Mouse (Mus musculus) forebrain, embryonic 16.5 days (tissue): Measurements from ENCODE around the gene Zswim4. TPM values are rescaled to one million over a fixed set of nuclear protein-coding genes. Genes with fewer than 3 reads are reported as not detected.

ENCODE experiments used
- ATAC-seq: fragments of 200-750 bp; cut with Nextera tagmentation; 2 replicates; pipeline ENCODE4 v1.8.0; 2017; ENCODE audit warnings: mild to moderate bottlenecking, moderate library complexity
- H3K27ac ChIP-seq: fragments of 300-500 bp; sonication (generic); 2 replicates; pipeline ENCODE4 v1.5.1; 2014; ENCODE audit warnings: low read length, control low read depth
- H3K27me3 ChIP-seq: fragments of 300-500 bp; sonication (generic); replicated peaks from 2 replicates; pipeline ENCODE4 v1.6.1; 2014; ENCODE audit warnings: low read length; ENCODE audit not compliant: control insufficient read depth, insufficient read depth
- H3K36me3 ChIP-seq: fragments of 300-500 bp; sonication (generic); 2 replicates; pipeline ENCODE4 v1.6.1; 2014; ENCODE audit not compliant: control insufficient read depth, insufficient read depth
- H3K4me1 ChIP-seq: fragments of 300-500 bp; sonication (generic); replicated peaks from 2 replicates; pipeline ENCODE4 v1.6.1; 2014; ENCODE audit warnings: low read length; ENCODE audit not compliant: control insufficient read depth, insufficient read depth
- H3K4me2 ChIP-seq: fragments of 300-500 bp; sonication (generic); 2 replicates; pipeline ENCODE4 v1.6.1; 2014; ENCODE audit warnings: mild to moderate bottlenecking, low read length, control low read depth
- H3K4me3 ChIP-seq: fragments of 300-500 bp; sonication (generic); replicated peaks from 2 replicates; pipeline ENCODE4 v1.5.1; 2014; ENCODE audit warnings: mild to moderate bottlenecking, low read length, control low read depth
- H3K9ac ChIP-seq: fragments of 300-500 bp; sonication (generic); replicated peaks from 2 replicates; pipeline ENCODE4 v1.6.1; 2014; ENCODE audit warnings: low read depth, low read length, control low read depth
- H3K9me3 ChIP-seq: fragments of 300-500 bp; sonication (generic); 2 replicates; pipeline ENCODE4 v1.6.1; 2016; ENCODE audit warnings: low read length; ENCODE audit not compliant: control insufficient read depth
- WGBS: fragments of 180-500 bp; shearing (Covaris S2); extraction: QIAGEN DNeasy Blood & Tissue Kit; methylation state at CpG from one replicate; pipeline ENCODE4 v1.1.7; 2014; 5-methylcytosine and 5-hydroxymethylcytosine counted together
- polyA plus RNA-seq: library from polyadenylated mRNA; unstranded; fragments of >200 nt; fragmentation: Nextera tagmentation; extraction: Ambion mirVana; gene quantifications from 2 replicates; pipeline ENCODE4 v1.2.1, GENCODE M21; 2015

Gene Zswim4
- polyA plus RNA-seq, 1 experiment from 2014 or later: 40.1 TPM

GRCm38 (mm10) chr8:84211881-84212563, 24.8 kb downstream of the Zswim4 start:
- no peak overlapping the region for H3K4me3 ChIP-seq

GRCm38 (mm10) chr8:84211202-84211601, 25.7 kb downstream of the Zswim4 start:
- Histone ChIP-seq H3K27me3 (no peaks in the 10 kb centered on the region), H3K9ac (no peak overlapping the region), H3K4me2 (no peak overlapping the region), H3K27ac (no peak overlapping the region), H3K36me3 (peaks cover 40% of the 10 kb centered on the region), H3K4me3 (no peak overlapping the region), H3K4me1 (peaks cover 20% of the 10 kb centered on the region), H3K9me3 (no peaks in the 10 kb centered on the region)
- no peak for ATAC-seq
- 83% methylated on average over 3 of the region's 3 CpGs for WGBS

More at GRCm38 (mm10) chr8:84211881-84212563, 24.8 kb downstream of the Zswim4 start:
- peaks cover 20% of the 10 kb centered on the region for H3K4me1 ChIP-seq
- no peak for ATAC-seq
- peaks cover 45% of the 10 kb centered on the region for H3K36me3 ChIP-seq
- H3K9ac ChIP-seq: no peak overlapping the region
- no peak overlapping the region for H3K4me2 ChIP-seq
- no peaks in the 10 kb centered on the region for H3K9me3 ChIP-seq
- 94% methylated on average over 31 of the region's 31 CpGs for WGBS
- no peaks in the 10 kb centered on the region for H3K27me3 ChIP-seq
- no peak overlapping the region for H3K27ac ChIP-seq

GRCm38 (mm10) chr8:84210167-84210791, 26.6 kb downstream of the Zswim4 start:
- no peak overlapping the region for H3K9ac ChIP-seq
- H3K4me2 ChIP-seq: peak overlapping the region; percentile 35
- no peaks in the 10 kb centered on the region for H3K9me3 ChIP-seq
- H3K36me3 ChIP-seq: peaks cover 32% of the 10 kb centered on the region
- 0 out of 2 replicates have a peak overlapping the region, but pooled peaks have one; percentile 5 for H3K4me3 ChIP-seq
- peaks cover 20% of the 10 kb centered on the region for H3K4me1 ChIP-seq
- no peaks in the 10 kb centered on the region for H3K27me3 ChIP-seq
- ATAC-seq: peak; percentile 55
- peak overlapping the region; percentile 42 for H3K27ac ChIP-seq
- 51% methylated on average over 34 of the region's 34 CpGs for WGBS

- Histone ChIP-seq H3K4me3 (no peak overlapping the region), H3K27ac (no peak overlapping the region), H3K9me3 (no peaks in the 10 kb centered on the region), H3K4me1 (peaks cover 24% of the 10 kb centered on the region), H3K27me3 (no peaks in the 10 kb centered on the region), H3K9ac (0 out of 2 replicates have a peak overlapping the region, but pooled peaks have one; percentile 2), H3K36me3 (peaks cover 25% of the 10 kb centered on the region), H3K4me2 (no peak overlapping the region)
- ATAC-seq: peak; percentile 32; the same call in 1 of the 2 replicates
- 33% methylated on average over 17 of the region's 17 CpGs for WGBS
Observed at GRCm38 (mm10) chr8:84208381-84209380, 28.2 kb downstream of the Zswim4 start.

- no peak for ATAC-seq
- Histone ChIP-seq H3K9me3 (no peaks in the 10 kb centered on the region), H3K36me3 (peaks cover 17% of the 10 kb centered on the region), H3K4me1 (peaks cover 30% of the 10 kb centered on the region), H3K27me3 (no peaks in the 10 kb centered on the region), H3K9ac (no peak overlapping the region), H3K27ac (0 out of 2 replicates have a peak overlapping the region, but pooled peaks have one; percentile 27), H3K4me3 (no peak overlapping the region), H3K4me2 (no peak overlapping the region)
- WGBS: 75% methylated on average over 7 of the region's 7 CpGs
Observed at GRCm38 (mm10) chr8:84207811-84208210, 29.0 kb downstream of the Zswim4 start.

- H3K9me3 ChIP-seq: no peaks in the 10 kb centered on the region
- no peak overlapping the region for H3K4me3 ChIP-seq
- no peak overlapping the region for H3K4me2 ChIP-seq
- H3K27ac ChIP-seq: no peak overlapping the region
- WGBS: 89% methylated on average over 3 of the region's 3 CpGs
- H3K27me3 ChIP-seq: no peaks in the 10 kb centered on the region
- no peak overlapping the region for H3K9ac ChIP-seq
- H3K36me3 ChIP-seq: peaks cover 5% of the 10 kb centered on the region
- peaks cover 30% of the 10 kb centered on the region for H3K4me1 ChIP-seq
- ATAC-seq: no peak
Observed at GRCm38 (mm10) chr8:84206666-84207065, 30.2 kb downstream of the Zswim4 start.

- Histone ChIP-seq H3K27me3 (no peaks in the 10 kb centered on the region), H3K36me3 (peaks cover 3% of the 10 kb centered on the region; the same call in 1 of the 2 replicates), H3K4me2 (no peak overlapping the region), H3K27ac (no peak overlapping the region), H3K9me3 (no peaks in the 10 kb centered on the region), H3K4me1 (peaks cover 40% of the 10 kb centered on the region), H3K4me3 (no peak overlapping the region), H3K9ac (no peak overlapping the region)
- no peak for ATAC-seq
- WGBS: 89% methylated on average over 5 of the region's 5 CpGs
Observed at GRCm38 (mm10) chr8:84205073-84205472, 31.8 kb downstream of the Zswim4 start.

GRCm38 (mm10) chr8:84203975-84204772, 32.7 kb downstream of the Zswim4 start:
- no peaks in the 10 kb centered on the region for H3K36me3 ChIP-seq
- no peaks in the 10 kb centered on the region for H3K9me3 ChIP-seq
- H3K27me3 ChIP-seq: no peaks in the 10 kb centered on the region
- 61% methylated on average over 13 of the region's 13 CpGs for WGBS
- H3K4me1 ChIP-seq: peaks cover 42% of the 10 kb centered on the region
- H3K4me2 ChIP-seq: peak overlapping the region; percentile 70
- 0 out of 2 replicates have a peak, but pooled peaks have one; percentile 4 for ATAC-seq
- peak overlapping the region; percentile 63 for H3K9ac ChIP-seq
- H3K27ac ChIP-seq: peak overlapping the region; percentile 51
- H3K4me3 ChIP-seq: peak overlapping the region; percentile 46
